Mouse (Mus musculus): ENCODE measurements at regions not wholly inside any gene's neighbourhood (a gene's known extent, or its start where the extent isn't known, plus 50 kb on each side); places are given as distances from the start of the nearest gene placed in this dataset.

- TF ChIP-seq POLR2A (IDR thresholded peaks at IDR 0.05; ENCODE audit: insufficient read depth, low read depth, low read length) (no peak), CTCF (IDR thresholded peaks at IDR 0.05; ENCODE audit: insufficient read depth, low read depth, low read length) (no peak)
Measured at GRCm38 (mm10) chr8:12334081-12334480, 55.5 kb downstream of the A230072I06Rik start.

Data from olfactory bulb, adult 2 months (tissue).